Mouse (Mus musculus): ENCODE measurements around the gene Dnaja3.

Dnaja3 gene

GRCm38 (mm10) chr16:4639831-4640237 lies at the start of gene Dnaja3, which contains the start of gene Vasn:
TSS of gene Dnaja3 (plus strand) at chr16:4639989.
TSS of gene Vasn (plus strand) at chr16:4639941.
- DNase-seq = peak; percentile 99

GRCm38 (mm10) chr16:4590236-4590635 lies 49.6 kb upstream of the Dnaja3 start:
- no peak for DNase-seq

DNA sequence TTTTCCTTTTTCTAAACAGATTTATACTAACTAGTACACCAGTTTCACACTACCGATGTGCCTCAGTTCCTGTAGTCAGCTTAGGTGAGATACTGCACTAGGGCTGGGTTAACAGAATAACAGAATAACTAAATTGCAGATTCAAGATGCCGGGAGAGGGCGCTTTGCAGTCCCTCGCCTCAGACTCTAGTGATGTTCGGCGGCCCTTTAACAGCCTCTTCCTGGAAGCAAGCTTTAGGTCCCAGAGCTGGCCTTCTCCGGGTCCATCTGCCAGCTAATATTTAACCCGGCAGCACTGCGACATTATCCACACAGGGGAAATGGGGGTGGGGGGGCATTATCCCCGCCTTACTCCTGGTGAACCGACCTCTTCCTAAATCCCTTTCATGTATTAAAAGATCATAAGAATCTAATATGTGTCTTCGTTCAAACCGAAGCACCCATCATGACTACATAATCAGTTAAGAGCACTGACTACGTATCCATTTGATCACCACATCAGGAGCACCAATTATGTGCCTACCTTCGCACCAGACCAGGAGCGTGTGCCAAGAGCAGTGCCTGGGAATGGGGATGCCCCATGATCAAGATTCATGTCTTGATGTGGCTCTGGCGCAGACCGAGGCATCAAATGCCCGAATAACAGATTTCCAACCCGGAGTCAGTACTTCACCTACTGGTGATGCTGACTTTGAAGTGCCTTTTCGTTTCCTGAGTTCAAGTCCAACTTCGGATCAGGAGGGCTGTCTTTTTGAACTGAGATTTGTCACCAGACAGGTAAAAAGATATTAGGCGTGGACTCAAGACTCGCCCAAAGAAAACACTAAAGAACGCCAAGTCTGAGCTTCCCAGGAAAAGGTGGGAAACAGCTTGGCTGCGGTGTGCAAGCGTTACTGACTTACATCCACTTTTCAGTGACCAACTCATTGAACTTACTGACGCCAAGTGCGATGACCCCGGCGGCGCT lies 46.6 kb upstream of the Dnaja3 start:
- DNase-seq = peak; percentile 94

GRCm38 (mm10) chr16:4593971-4594813 lies 45.6 kb upstream of the Dnaja3 start, which contains the start of gene Glis2:
TSS of gene Glis2 (plus strand) at chr16:4594713.
- peak; percentile 98 for DNase-seq

DNA sequence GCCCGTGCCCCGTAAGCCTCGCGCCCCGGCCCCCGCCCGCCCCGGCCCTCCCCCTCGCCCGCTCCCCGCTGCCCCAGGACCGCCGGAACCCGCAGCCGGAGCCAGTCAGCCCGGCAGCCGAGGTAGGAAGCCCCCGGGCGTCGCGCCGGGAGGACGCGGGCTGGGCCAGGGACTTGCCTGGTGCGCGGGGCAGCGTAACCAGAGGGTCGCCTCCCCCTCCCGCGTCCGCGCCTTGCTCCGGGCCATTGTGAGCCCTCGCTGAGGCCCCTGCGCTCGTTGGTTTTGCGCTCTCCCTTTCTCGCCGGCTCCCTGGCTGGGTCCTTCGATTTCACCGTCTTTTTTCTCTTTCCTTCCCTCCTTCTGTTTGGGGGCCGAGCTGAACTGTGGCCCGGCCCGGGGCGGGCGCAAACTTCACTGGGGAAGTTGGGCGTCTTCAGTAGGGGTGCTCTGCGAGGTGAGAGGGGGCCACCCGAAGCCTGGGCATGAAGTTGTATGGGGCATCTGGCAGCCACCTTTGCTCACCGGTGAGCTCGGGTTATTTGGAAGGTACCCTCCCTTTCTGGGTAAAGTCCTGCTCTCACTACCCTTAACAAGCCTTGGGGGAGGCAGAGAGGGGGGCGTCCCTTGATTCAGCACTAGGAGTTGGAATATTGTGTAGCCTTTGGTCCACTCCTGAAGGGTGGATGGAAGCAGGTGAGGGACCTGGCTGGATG lies 44.8 kb upstream of the Dnaja3 start:
- DNase-seq = no peak

- DNase-seq = peak; percentile 98
Observed at GRCm38 (mm10) chr16:4595527-4595963, 44.2 kb upstream of the Dnaja3 start.

- peak; percentile 96 for DNase-seq
Observed at GRCm38 (mm10) chr16:4596141-4596728, 43.6 kb upstream of the Dnaja3 start.

- DNase-seq = no peak
Observed at GRCm38 (mm10) chr16:4596836-4597235, 43.0 kb upstream of the Dnaja3 start.

DNA sequence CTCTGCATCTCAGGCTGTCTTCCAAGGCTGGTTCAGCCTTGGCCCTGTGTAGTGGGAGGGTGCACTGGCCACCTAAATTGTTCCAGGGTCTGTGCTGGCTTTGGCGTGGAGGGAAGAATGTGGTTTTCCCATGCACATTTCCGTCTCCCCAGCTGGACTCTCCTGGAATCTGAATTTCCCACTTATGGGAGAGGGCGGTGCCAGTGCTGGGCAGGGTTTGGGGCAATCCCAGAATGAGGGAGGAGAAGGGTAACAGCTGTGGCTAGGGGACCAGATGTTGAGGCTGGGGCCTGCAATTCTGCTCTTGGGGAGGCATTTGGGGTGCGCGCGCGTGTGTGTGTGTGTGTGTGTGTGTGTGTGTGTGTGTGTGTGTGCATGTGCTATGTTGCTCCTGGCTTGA lies 42.5 kb upstream of the Dnaja3 start:
- peak; percentile 94 for DNase-seq

DNA sequence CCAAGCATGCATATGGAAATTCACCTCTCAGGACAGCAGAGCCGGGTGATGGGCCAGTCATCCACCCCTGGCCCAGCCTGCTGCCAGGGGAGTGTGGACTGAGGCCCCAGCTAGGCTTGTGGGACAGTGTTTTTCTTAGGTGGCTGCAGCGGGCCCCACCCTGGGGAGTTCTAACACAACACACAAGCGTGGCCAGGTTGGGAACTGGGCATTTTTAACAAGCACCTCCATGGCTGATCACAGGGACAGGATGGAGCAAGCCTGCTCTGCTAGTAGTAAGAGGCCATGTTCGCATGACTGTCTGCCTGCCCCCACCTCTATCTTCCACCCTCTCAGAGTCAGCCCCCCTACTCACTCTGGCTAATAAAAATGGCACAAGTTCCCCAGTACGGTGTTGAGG lies 41.7 kb upstream of the Dnaja3 start:
- peak; percentile 90 for DNase-seq

GRCm38 (mm10) chr16:4598891-4599543 lies 40.8 kb upstream of the Dnaja3 start:
- DNase-seq = peak; percentile 91

- DNase-seq = no peak
Observed at GRCm38 (mm10) chr16:4599616-4600015, 40.2 kb upstream of the Dnaja3 start.

GRCm38 (mm10) chr16:4600701-4601310 lies 39.0 kb upstream of the Dnaja3 start:
- no peak for DNase-seq

- peak; percentile 92 for DNase-seq
Observed at GRCm38 (mm10) chr16:4602189-4602588, 37.6 kb upstream of the Dnaja3 start.

- DNase-seq = peak; percentile 90
Observed at GRCm38 (mm10) chr16:4602766-4603452, 36.9 kb upstream of the Dnaja3 start.

DNA sequence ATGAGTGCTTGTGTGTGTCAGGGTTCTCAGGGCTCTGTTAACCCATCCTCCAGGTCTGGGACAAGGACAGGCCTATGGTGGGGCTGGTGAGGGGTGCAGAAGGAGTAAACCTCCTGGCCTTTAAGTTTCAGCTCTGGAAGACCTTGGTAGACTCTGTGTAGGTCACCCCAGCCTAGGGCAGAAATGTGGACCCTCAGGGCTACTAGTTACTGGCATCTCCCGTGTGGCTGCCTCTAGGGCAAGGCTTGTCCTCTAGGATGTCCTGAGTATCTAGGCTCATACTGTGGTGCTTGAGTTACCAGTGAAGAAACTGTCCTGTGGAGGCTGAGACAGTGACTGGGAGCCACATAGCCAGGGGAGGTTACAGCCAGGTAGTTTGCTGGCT lies 36.3 kb upstream of the Dnaja3 start:
- DNase-seq = peak; percentile 90

DNA sequence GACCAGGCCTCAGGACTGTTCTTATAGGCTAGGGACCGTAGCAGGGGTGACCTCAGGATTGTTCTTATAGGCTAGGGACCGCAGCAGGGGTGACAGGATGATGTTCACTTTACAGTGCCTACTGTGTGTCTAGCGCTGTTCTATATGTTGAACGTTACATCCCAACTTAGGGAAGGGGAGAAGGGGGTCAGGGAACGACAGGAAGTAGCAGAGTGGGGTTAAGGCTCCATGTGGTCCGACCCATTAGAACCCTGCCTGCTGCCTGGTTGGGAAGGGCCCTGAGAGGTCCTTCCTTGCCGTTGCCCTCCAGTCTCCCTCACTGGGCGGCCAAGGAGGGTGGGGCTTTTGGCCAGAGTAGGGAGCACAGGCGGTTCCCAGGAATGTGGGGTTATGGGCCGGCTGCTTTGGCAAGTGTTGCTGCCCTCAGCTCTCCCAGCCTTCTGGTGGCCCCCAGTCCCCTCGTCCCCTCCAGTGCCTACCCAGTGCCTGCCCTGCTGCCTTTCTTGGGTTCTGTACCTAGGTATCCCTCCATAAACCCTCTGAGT lies 35.4 kb upstream of the Dnaja3 start:
- peak; percentile 93 for DNase-seq

- peak; percentile 94 for DNase-seq
Observed at GRCm38 (mm10) chr16:4605514-4606131, 34.2 kb upstream of the Dnaja3 start.

- peak; percentile 98 for DNase-seq
Observed at GRCm38 (mm10) chr16:4606431-4607084, 33.2 kb upstream of the Dnaja3 start.

All from heart, adult 11 months (tissue).